In the genomic region with DNA sequence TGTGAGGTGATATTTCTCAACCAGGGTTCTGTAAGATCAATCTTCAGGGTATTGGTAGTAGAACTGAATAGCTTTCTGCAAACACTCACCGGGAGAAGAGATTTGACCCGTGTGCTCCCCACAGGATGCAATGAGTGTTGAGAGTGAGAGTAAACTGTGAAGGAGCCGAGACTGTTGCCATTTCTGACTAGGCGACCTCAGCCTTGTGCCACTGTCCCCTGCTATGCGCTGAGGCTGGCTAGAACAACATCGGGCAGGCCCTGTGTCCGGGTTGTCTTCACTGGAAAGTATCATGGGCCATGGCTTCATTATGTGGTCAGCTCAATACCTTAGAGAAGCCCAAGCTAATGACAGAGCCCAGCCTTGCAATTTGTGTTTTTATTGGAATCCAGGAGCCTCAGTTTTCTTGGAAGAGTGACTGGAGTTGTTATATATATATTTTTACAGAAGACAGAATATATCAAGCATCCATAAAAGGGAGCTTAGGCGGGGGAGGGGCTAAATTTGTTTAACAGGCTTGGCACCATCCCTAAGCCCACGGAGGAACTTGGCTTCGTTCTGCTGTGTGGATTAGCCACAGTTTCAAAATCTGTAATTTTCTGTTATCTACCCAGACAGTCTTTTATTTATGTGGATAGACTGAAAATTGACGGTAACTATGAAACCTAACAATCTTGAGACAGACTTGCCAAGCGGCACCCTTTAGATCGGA, we compare ENCODE assay signal across 9 mouse cellular contexts. TPM values are rescaled to one million over a fixed set of nuclear protein-coding genes. Genes with fewer than 3 reads are reported as not detected.
DNase-seq lines count a peak whose midpoint lies in the region; TF ChIP-seq lines count a peak whose summit lies in the region.
"Had no signal": no experiment of that assay in that cellular context is flagged by ENCODE, and none has a peak within 500 bp of the region (broad histone marks: within the 10 kb centered on the region; RNA-seq: fewer than 3 reads in every experiment).

No protein-coding gene starts in this region.

- H3K9me3 ChIP-seq in heart, embryonic 10.5 days = no peaks in the 10 kb centered on the region
- peaks cover 11% of the 10 kb centered on the region for H3K9me3 ChIP-seq in megakaryocyte, embryonic 14.5 days

- intact Hi-C loops in heart, postnatal 36 days (cut with DNase I) = no loop called here

- TF ChIP-seq POLR2A in lung, adult 2 months (IDR thresholded peaks at IDR 0.05; ENCODE audit: borderline replicate concordance, extremely low read depth, low read depth, low read length) = no peak
- no peak for TF ChIP-seq POLR2A in brain, embryonic 14.5 days (IDR thresholded peaks at IDR 0.05; ENCODE audit: borderline replicate concordance, extremely low read depth, insufficient read depth, insufficient read length, poor library complexity, severe bottlenecking)

- H3K4me1 ChIP-seq in heart, embryonic 10.5 days = no peaks in the 10 kb centered on the region
- no peaks in the 10 kb centered on the region; the same call in 1 of the 2 replicates for H3K4me1 ChIP-seq in lung, adult 2 months (ENCODE audit: control insufficient read depth, insufficient read depth, low read length)
- peaks cover 52% of the 10 kb centered on the region for H3K4me1 ChIP-seq in megakaryocyte, embryonic 14.5 days

- no peak for TF ChIP-seq CTCF in lung, adult 2 months (IDR thresholded peaks at IDR 0.05; ENCODE audit: insufficient read depth, low read length)
- no peak for TF ChIP-seq CTCF in brain, embryonic 14.5 days (IDR thresholded peaks at IDR 0.05; ENCODE audit: borderline replicate concordance, extremely low read depth, insufficient read depth, insufficient read length)

- H3K36me3 ChIP-seq in heart, embryonic 10.5 days = no peaks in the 10 kb centered on the region
- peaks cover 13% of the 10 kb centered on the region for H3K36me3 ChIP-seq in megakaryocyte, embryonic 14.5 days (replicated peaks; ENCODE audit: low read length)

- H3K27ac ChIP-seq in heart, embryonic 10.5 days = no peak overlapping the region

- 31% methylated on average over 13 of the region's 13 CpGs for WGBS in heart, embryonic 10.5 days
- 24% methylated on average over 13 of the region's 13 CpGs for WGBS in lung, adult 2 months

- H3K27me3 ChIP-seq in heart, embryonic 10.5 days (ENCODE audit: insufficient read depth, poor library complexity, severe bottlenecking) = peaks cover 11% of the 10 kb centered on the region; the same call in 1 of the 2 replicates
- H3K27me3 ChIP-seq in megakaryocyte, embryonic 14.5 days (replicated peaks) = no peaks in the 10 kb centered on the region

- no peak for DNase-seq in heart, embryonic 10.5 days (ENCODE audit: low spot score)
- DNase-seq in heart, postnatal 36 days = no peak
- DNase-seq in lung, adult 2 months = no peak
- DNase-seq in lung, postnatal 10 days = no peak
- peak; percentile 56 for DNase-seq in brain, embryonic 14.5 days (ENCODE audit: low read depth)
- no peak for DNase-seq in retina, embryonic 14.5 days (ENCODE audit: low spot score)
- DNase-seq in thymus, adult 18-20 months = no peak
- DNase-seq: embryo, embryonic 11 days had no signal

- peak overlapping the region; percentile 12; the same call in 1 of the 2 replicates for H3K4me3 ChIP-seq in heart, embryonic 10.5 days
- H3K4me3 ChIP-seq in lung, adult 2 months (replicated peaks; ENCODE audit: extremely low read depth, low read depth, low read length) = peak overlapping the region; percentile 41
- peak overlapping the region; percentile 87 for H3K4me3 ChIP-seq in megakaryocyte, embryonic 14.5 days (replicated peaks)

RNA-seq across cellular contexts. Expression of gene Bmp2k, which starts 18.0 kb away (rescaled TPM):
- polyA plus RNA-seq in heart, embryonic 10.5 days (2016; fragmentation: Nextera tagmentation; extraction: Ambion mirVana) = 10.2 and 12.3 TPM in 2 replicates
- total RNA-seq in heart, postnatal 36 days (2021) = 1 to 10 TPM; 8.9 to 9.1 TPM
- polyA plus RNA-seq in lung, adult 2 months (2012; rRNA removed) = 9.1 and 11.6 TPM in 2 replicates
- polyA plus RNA-seq in brain, embryonic 14.5 days (2012; rRNA removed) = 8.7 and 12.8 TPM in 2 replicates
- polyA plus RNA-seq in megakaryocyte, embryonic 14.5 days (2012; ENCODE audit: insufficient read depth, low replicate concordance) = 11.6 and 15.5 TPM in 2 replicates

Comparison
In these comparisons a context has a peak if more than half of its experiments do, and no peak if none do; other contexts are left out.
1. H3K4me3 ChIP-seq: peak in every context shown above with its lines; median percentile 87 in megakaryocyte, embryonic 14.5 days; 41 in lung, adult 2 months; 12 in heart, embryonic 10.5 days.